Mouse (Mus musculus): ENCODE results near the gene Btbd35f27. TPM values are rescaled to one million over a fixed set of nuclear protein-coding genes. Genes with fewer than 3 reads are reported as not detected.

Gene Btbd35f27
- not detected for polyA plus RNA-seq (2014; fragmentation: Illumina TruSeq; extraction: RNeasy Lipid Tissue Mini Kit (QIAGEN cat#74804))

GRCm38 (mm10) chrX:4951835-4952234 is at the start of gene Btbd35f27:
Gene Btbd35f27 (plus strand): TSS chrX:4952135.

Other genes with a start within 250 kb of the Btbd35f27 start
- gene Btbd35f4, start 151.6 kb upstream of the Btbd35f27 start, polyA plus RNA-seq (2014; fragmentation: Illumina TruSeq; extraction: RNeasy Lipid Tissue Mini Kit (QIAGEN cat#74804)), result not detected

Measured in ovary, adult 10 weeks (tissue).